Mouse (Mus musculus) kidney, adult 9 months (tissue): ENCODE data around the gene Cacna2d3.

Experiments used
- DNase-seq: peaks from one replicate; pipeline ENCODE4 v3.0.0; 2022

Gene Cacna2d3

DNA sequence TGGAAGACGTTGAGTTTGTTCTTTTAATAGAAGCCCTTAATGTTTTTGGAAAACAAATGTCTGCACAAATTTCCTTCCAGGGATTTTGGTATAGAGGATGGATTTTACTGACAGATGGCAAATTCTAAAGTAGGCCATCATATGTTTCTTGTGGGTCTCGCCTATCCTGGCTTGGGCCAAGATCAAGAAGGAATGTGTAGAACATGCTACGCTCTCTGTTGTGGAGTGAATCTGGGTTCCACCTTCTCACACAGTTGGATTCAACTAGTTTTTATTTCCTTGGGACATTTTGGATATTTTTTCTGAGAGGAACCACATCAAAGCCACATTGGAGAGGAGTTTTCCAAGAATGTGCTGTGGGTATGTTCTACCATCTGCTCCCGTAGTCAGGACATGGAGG lies 835.0 kb downstream of the Cacna2d3 start:
- no peak for DNase-seq

DNA sequence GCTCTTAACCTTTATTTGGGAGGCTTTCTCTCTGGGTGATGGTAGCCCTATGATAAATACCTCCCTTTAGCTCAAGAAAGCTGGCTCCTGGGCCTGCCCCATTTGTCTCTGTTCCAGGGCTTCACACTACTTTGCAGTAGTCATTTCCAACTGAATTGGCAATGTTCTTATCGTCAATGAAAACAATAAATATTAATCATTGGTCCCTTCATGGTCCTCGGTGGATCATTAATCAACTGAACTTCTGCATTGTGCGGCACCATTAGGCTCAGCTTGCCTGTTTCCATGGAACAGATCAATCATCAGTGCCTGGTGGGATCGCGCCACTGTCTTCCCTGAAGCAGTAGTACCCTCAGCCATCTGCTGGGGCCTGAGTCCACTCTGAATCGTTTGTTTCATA lies 850.7 kb downstream of the Cacna2d3 start:
- DNase-seq = no peak

DNA sequence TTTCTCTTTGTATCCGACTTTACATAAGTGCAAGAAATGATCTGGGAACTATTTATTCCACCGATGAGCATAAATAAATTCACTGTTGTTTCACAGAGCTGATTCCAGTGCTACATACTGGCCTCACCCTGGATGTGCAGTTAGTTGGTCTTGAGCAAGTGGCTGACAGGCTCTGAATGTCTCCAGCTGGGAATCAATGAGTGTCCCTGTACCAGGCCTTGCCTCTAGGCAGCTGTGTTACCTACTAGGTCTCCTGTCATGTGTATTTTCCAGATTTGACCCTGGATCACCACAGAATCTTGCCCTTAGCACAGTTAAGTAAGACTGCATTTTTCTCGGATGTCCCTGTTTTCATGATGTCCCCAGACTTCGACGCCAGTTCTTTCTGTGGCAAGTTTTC lies 851.3 kb downstream of the Cacna2d3 start:
- no peak for DNase-seq

DNA sequence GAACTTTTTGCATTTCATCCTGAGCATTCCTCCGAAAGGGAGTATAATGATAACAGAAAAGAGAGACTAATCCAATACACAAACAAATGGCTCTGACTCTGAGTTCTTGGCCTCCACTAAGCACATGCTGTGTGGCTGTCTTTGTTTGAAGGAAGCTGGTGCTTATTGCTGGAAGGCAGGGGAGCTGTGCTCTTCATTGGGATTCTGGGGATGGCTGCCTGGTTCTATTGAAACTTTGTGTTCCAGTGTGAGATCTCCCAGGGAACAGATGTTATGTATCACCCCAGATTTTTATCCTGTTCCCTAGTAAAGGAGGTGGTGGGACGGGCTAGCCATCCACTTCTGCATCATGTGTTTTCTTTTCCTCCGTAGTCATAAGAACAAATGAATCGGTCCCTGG lies 856.7 kb downstream of the Cacna2d3 start:
- no peak for DNase-seq

DNA sequence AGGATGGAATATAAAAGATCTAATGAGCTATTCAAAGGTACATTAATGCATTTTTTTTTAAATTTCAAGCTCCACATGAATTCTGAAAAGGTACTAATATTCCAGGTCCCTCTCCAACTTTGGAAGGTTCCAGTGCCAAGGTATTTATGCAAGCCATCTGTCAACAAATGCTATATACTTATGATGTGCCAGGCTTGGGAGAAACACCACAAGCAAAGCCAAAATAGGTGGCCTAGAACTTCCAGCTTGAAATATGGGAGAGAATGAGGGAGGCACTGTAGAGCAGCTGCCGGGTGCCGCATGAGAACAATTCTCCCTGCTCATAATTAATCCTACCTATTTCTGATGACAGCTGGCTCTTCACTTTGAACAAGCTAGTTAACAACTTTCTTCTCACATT lies 860.5 kb downstream of the Cacna2d3 start:
- no peak for DNase-seq
